Mouse (Mus musculus) central nervous system, embryonic 14 days (tissue): Measurements from ENCODE around the gene Shh. TPM values are rescaled to one million over a fixed set of nuclear protein-coding genes. Genes with fewer than 3 reads are reported as not detected.

Source experiments
- polyA plus RNA-seq: library from polyadenylated mRNA; depleted of rRNA; stranded (reverse); fragments of >200 nt; gene quantifications from 2 replicates; pipeline ENCODE4 v1.2.3, GENCODE M21; 2012; rRNA removed

Gene Shh
- polyA plus RNA-seq = 4.5 and 5.0 TPM in 2 replicates

DNA sequence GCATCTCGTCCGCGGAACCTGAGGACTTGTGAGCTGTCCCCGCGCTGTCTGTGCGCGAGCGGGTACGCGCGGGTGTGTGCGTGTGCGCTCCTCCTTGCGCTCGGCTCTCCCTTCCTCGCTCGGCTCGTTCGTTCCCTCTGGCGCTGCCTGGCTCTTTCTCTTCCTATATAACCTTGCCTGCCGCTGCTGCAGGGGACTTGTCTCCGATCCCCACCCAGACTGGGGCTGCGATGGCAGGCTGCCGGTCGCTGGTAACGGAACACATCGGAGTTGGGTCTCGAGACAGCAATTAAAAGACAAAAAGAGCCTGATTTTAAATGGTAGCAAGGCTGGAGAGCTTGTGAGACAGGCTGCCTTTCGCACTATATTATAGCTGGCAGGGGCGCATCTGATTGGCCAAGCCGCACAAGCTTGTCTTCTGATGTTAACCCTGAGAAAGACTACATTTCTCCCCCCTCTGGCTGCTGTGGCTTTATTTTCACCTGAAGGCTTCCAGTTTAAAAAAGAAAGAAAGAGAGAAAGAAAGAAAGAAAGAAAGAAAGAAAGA lies at the start of gene Shh:
Gene Shh, minus strand, starts transcription at position 497 of the 547 bp plus-strand sequence.

Other genes with a start within 250 kb of the Shh start
- gene Cnpy1, start 221.4 kb downstream of the Shh start, polyA plus RNA-seq = 65.9 and 79.2 TPM in 2 replicates
- gene Rbm33, start 150.1 kb downstream of the Shh start, polyA plus RNA-seq = 57.5 and 60.0 TPM in 2 replicates